50 mouse cellular contexts compared by ENCODE assay signal in genomic region chr1:88246386-88246785, GRCm38 (mm10). TPM values are rescaled to one million over a fixed set of nuclear protein-coding genes. Genes with fewer than 3 reads are reported as not detected.
"Had no signal": no experiment of that assay in that cellular context is flagged by ENCODE, and none has a peak within 500 bp of the region (broad histone marks: within the 10 kb centered on the region; RNA-seq: fewer than 3 reads in every experiment).

No protein-coding gene starts in this region.

- H3K4me2 ChIP-seq: heart, embryonic 11.5 days; heart, embryonic 12.5 days; heart, embryonic 13.5 days; heart, embryonic 15.5 days; hindbrain, embryonic 12.5 days; hindbrain, embryonic 13.5 days; hindbrain, embryonic 14.5 days; hindbrain, embryonic 15.5 days; intestine, embryonic 15.5 days; kidney, embryonic 15.5 days had no signal

- H3K36me3 ChIP-seq: heart, embryonic 10.5 days; heart, embryonic 12.5 days; heart, embryonic 13.5 days; heart, embryonic 15.5 days; hindbrain, embryonic 10.5 days; hindbrain, embryonic 12.5 days; hindbrain, embryonic 13.5 days; hindbrain, embryonic 15.5 days; intestine, embryonic 15.5 days; kidney, embryonic 15.5 days had no signal

- DNase-seq: heart, postnatal 10 days; heart, postnatal 36 days; heart, postnatal 4 days; kidney, adult 11 months; kidney, adult 18-20 months; kidney, adult 2 months; kidney, adult 8-10 months; kidney, adult 9 months; kidney, postnatal 10 days; kidney, postnatal 14 days; kidney, postnatal 36 days; kidney, postnatal 4 days; layer of hippocampus, adult 9-11 months; layer of hippocampus, postnatal 36 days had no signal

- H3K4me1 ChIP-seq: heart, embryonic 10.5 days; heart, embryonic 12.5 days; heart, embryonic 13.5 days; heart, embryonic 15.5 days; hindbrain, embryonic 10.5 days; hindbrain, embryonic 12.5 days; hindbrain, embryonic 13.5 days; hindbrain, embryonic 15.5 days; intestine, embryonic 15.5 days; kidney, embryonic 15.5 days had no signal

- H3K4me3 ChIP-seq: heart, embryonic 10.5 days; heart, embryonic 12.5 days; heart, embryonic 13.5 days; heart, embryonic 15.5 days; hindbrain, embryonic 10.5 days; hindbrain, embryonic 12.5 days; hindbrain, embryonic 13.5 days; hindbrain, embryonic 15.5 days; intestine, embryonic 15.5 days; kidney, embryonic 15.5 days; layer of hippocampus, adult 2 months had no signal

- H3K9ac ChIP-seq: heart, embryonic 12.5 days; heart, embryonic 13.5 days; heart, embryonic 15.5 days; hindbrain, embryonic 12.5 days; hindbrain, embryonic 13.5 days; hindbrain, embryonic 14.5 days; hindbrain, embryonic 15.5 days; intestine, embryonic 15.5 days; kidney, embryonic 15.5 days had no signal

- ATAC-seq: hindbrain, embryonic 16.5 days; hindbrain, postnatal 0 days; inflammation-experienced regulatory T-cells, adult 6 months had no signal

- H3K27me3 ChIP-seq: heart, embryonic 12.5 days; heart, embryonic 13.5 days; heart, embryonic 15.5 days; hindbrain, embryonic 12.5 days; hindbrain, embryonic 13.5 days; hindbrain, embryonic 15.5 days; intestine, embryonic 15.5 days; kidney, embryonic 15.5 days had no signal

- H3K27ac ChIP-seq: heart, embryonic 10.5 days; heart, embryonic 13.5 days; heart, embryonic 15.5 days; hindbrain, embryonic 10.5 days; hindbrain, embryonic 12.5 days; hindbrain, embryonic 13.5 days; hindbrain, embryonic 14.5 days; hindbrain, embryonic 15.5 days; hindbrain, postnatal 0 days; intestine, embryonic 15.5 days; kidney, embryonic 15.5 days; kidney, postnatal 0 days; layer of hippocampus, adult 2 months had no signal

RNA-seq across cellular contexts. Expression of gene Mroh2a, which starts 19.6 kb away (rescaled TPM):
- total RNA-seq: heart, postnatal 36 days had no signal

RNA-seq across cellular contexts. Expression of gene Trpm8, which starts 31.1 kb away (rescaled TPM):
- total RNA-seq: heart, adult 8-10 months; heart, postnatal 10 days; heart, postnatal 14 days; heart, postnatal 25 days; heart, postnatal 36 days; heart, postnatal 4 days; hematopoietic stem cell, adult 5-6 weeks had no signal
- polyA plus RNA-seq: heart, embryonic 12.5 days; heart, embryonic 15.5 days; heart, embryonic 16.5 days; heart, postnatal 0 days; hindbrain, embryonic 10.5 days; hindbrain, embryonic 11.5 days; hindbrain, embryonic 12.5 days; inflammation-experienced regulatory T-cells, adult 6 months; intestine, embryonic 14.5 days; intestine, embryonic 15.5 days; intestine, embryonic 16.5 days; intestine, postnatal 0 days; kidney, adult 2 months; kidney, embryonic 14.5 days; kidney, embryonic 15.5 days; kidney, embryonic 16.5 days; kidney, postnatal 0 days; large intestine, adult 2 months had no signal

RNA-seq across cellular contexts. Expression of gene Ugt1a1, which starts 34.6 kb away (rescaled TPM):
- total RNA-seq: heart, adult 8-10 months; heart, postnatal 10 days; heart, postnatal 14 days; heart, postnatal 25 days; heart, postnatal 36 days; heart, postnatal 4 days; hematopoietic stem cell, adult 5-6 weeks; layer of hippocampus, adult 18-20 months; layer of hippocampus, adult 2 months; layer of hippocampus, adult 8-10 months; layer of hippocampus, postnatal 10 days; layer of hippocampus, postnatal 14 days; layer of hippocampus, postnatal 25 days; layer of hippocampus, postnatal 36 days had no signal
- polyA plus RNA-seq: heart, embryonic 10.5 days; heart, embryonic 11.5 days; heart, embryonic 13.5 days; heart, embryonic 14.5 days; heart, embryonic 15.5 days; hindbrain, embryonic 10.5 days; hindbrain, embryonic 11.5 days; hindbrain, embryonic 12.5 days; hindbrain, embryonic 13.5 days; hindbrain, embryonic 14.5 days; hindbrain, embryonic 15.5 days; hindbrain, embryonic 16.5 days; inflammation-experienced regulatory T-cells, adult 6 months had no signal

RNA-seq across cellular contexts. Expression of gene Dnajb3, which starts 40.8 kb away (rescaled TPM):
- total RNA-seq: hematopoietic stem cell, adult 5-6 weeks had no signal
